Mouse (Mus musculus): ENCODE results near the gene Olfr1218. TPM values are rescaled to one million over a fixed set of nuclear protein-coding genes. Genes with fewer than 3 reads are reported as not detected.
"Not testable (repeated sequence)": the region's sequence is repeated elsewhere in the genome, so short reads cannot be mapped to it uniquely, and the experiment has no call there.

Olfr1218 gene
- not detected in 2 replicates for polyA plus RNA-seq (2015; fragmentation: Nextera tagmentation; extraction: Ambion mirVana)

DNA sequence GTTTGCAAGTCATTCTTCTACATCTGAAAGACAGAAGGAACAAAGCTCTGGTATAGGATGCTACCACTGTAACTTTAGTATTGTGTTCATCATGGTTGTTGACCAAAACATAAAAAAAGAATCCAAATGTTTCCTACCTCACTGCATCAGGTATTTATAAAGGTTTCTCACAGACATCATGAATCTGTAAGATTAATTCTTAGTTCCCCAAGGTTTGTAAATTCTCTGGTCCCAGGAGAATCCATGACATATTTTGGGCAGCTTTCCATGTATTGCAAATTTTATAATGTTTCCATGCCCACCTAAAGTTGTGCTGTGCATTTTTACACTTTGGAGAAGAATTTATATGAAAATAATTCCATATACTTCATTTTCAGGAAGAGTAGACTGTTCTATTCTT lies at the start of gene Olfr1218:
Olfr1218 (minus strand) TSS at position 101 of the 400 bp plus-strand sequence.
- DNase-seq (ENCODE audit: low spot score), result no peak

DNA sequence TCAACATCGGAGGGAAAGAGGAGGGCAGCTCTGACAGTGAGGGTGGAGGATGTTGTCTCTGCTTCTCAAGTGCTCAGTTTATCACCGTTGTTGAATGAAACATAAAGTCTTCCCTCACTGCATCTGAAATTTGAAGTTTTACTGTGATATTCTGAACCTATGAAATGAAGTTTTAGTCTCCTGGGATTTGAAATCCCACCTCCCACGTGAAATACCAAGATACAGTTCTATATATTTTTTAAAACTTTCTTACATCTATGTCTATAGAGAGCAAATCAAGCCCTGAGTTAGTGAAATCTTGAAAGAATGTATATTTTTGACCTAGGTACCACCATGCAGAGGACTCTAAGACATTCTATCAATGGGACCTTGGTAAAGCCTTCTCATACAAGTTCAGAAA lies 45.7 kb upstream of the Olfr1218 start, which contains the start of gene Olfr1220:
Olfr1220 (minus strand) TSS at position 101 of the 400 bp plus-strand sequence.
- no peak for DNase-seq (ENCODE audit: low spot score)

GRCm38 (mm10) chr2:89105651-89106050 lies 44.7 kb upstream of the Olfr1218 start:
- no peak for DNase-seq (ENCODE audit: low spot score)

DNA sequence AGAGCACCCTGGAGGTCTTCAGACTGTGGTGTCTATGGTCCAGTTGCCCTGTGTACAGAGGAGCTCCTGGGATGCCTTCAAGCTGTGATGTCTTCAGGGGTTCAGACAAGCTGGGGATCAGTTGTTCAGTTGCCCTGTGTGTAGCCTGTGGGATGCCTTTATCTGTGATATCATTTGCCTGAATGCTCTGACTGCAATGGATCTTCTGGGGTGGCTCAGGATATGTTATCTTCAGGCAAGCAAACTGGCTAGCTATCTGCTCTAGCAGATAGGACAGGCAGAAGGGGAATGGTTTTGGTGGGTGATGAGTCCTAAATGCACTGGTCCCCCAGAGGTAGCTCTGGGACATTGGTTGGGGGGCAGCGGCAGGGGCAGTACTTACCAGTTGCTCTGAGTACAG lies 32.9 kb upstream of the Olfr1218 start:
- DNase-seq (ENCODE audit: low spot score), result no peak

DNA sequence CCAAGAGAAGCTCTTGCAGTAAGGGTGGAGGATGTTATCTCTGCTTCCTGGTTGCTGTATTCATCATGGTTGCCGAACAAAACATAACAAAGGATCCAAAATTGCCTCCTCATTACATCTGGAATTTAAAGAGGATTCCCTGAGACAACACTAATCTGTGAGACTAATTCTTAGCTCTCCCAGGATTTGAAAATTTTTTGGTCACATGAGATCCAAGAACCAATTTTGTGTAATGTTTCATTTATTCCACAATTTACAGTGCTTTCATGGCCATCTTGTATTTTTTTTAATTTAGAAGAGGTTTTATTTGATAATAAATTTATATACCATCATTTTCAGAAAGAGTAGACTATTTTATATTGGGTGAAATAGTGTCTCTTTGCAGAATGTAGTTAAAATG lies 22.4 kb upstream of the Olfr1218 start, which contains the start of gene Olfr1219:
Olfr1219 (minus strand) TSS at position 101 of the 400 bp plus-strand sequence.
- no peak for DNase-seq (ENCODE audit: low spot score)

GRCm38 (mm10) chr2:89081487-89081886 lies 20.5 kb upstream of the Olfr1218 start:
- no peak for DNase-seq (ENCODE audit: low spot score)

- DNase-seq (ENCODE audit: low spot score), result no peak
These were observed 29.0 kb downstream of the Olfr1218 start, which contains the start of gene Olfr1217 for GRCm38 (mm10) chr2:89031965-89032364. TSS of gene Olfr1217 (minus strand) at chr2:89032065.

- not testable (repeated sequence) for DNase-seq (ENCODE audit: low spot score)
These were observed 39.6 kb downstream of the Olfr1218 start for GRCm38 (mm10) chr2:89021436-89021835.

- DNase-seq (ENCODE audit: low spot score), result no peak
These were observed 42.7 kb downstream of the Olfr1218 start, which contains the start of gene Olfr1216 for GRCm38 (mm10) chr2:89018240-89018639. TSS of gene Olfr1216 (minus strand) at chr2:89018340.

DNA sequence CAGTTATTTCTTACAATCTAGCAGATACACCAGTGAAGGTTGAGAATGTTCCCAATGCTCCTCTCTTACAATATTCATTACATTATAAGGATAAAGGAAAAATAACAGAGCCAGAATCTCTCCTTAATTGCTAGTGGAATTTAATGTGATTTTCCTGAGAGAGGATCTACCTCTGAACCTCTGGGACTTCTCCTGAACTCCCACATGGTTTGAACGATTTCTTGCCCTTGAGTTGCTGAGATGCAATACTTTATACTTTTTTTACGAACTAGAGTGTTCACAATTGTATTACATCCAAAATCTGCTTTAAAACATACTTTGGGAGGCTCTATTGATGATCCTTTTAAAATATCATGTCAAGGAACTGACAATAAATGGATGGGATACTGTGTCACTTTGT lies 54.1 kb downstream of the Olfr1218 start, which contains the start of gene Olfr1215:
Olfr1215 (minus strand) TSS at position 101 of the 400 bp plus-strand sequence.
- no peak for DNase-seq (ENCODE audit: low spot score)

Other genes with a start within 250 kb of the Olfr1218 start
- gene Olfr1202, start 246.7 kb downstream of the Olfr1218 start, polyA plus RNA-seq (2015; fragmentation: Nextera tagmentation; extraction: Ambion mirVana), result not detected in 2 replicates
- gene Olfr1205, start 231.4 kb downstream of the Olfr1218 start, polyA plus RNA-seq (2015; fragmentation: Nextera tagmentation; extraction: Ambion mirVana), result not detected in 2 replicates
- not detected in 2 replicates for gene Olfr1204, start 211.9 kb downstream of the Olfr1218 start, polyA plus RNA-seq (2015; fragmentation: Nextera tagmentation; extraction: Ambion mirVana)
- not detected in 2 replicates for gene Olfr1206, start 198.0 kb downstream of the Olfr1218 start, polyA plus RNA-seq (2015; fragmentation: Nextera tagmentation; extraction: Ambion mirVana)
- gene Olfr1208, start 158.9 kb downstream of the Olfr1218 start, polyA plus RNA-seq (2015; fragmentation: Nextera tagmentation; extraction: Ambion mirVana), result not detected in 2 replicates
- gene Olfr1209, start 146.0 kb downstream of the Olfr1218 start, polyA plus RNA-seq (2015; fragmentation: Nextera tagmentation; extraction: Ambion mirVana), result not detected in 2 replicates
- not detected in 2 replicates for gene Olfr1211, start 123.1 kb downstream of the Olfr1218 start, polyA plus RNA-seq (2015; fragmentation: Nextera tagmentation; extraction: Ambion mirVana)
- gene Olfr1212, start 107.2 kb downstream of the Olfr1218 start, polyA plus RNA-seq (2015; fragmentation: Nextera tagmentation; extraction: Ambion mirVana), result not detected in 2 replicates
- not detected in 2 replicates for gene Gm13762, start 80.9 kb downstream of the Olfr1218 start, polyA plus RNA-seq (2015; fragmentation: Nextera tagmentation; extraction: Ambion mirVana)
- gene Olfr1214, start 68.5 kb downstream of the Olfr1218 start, polyA plus RNA-seq (2015; fragmentation: Nextera tagmentation; extraction: Ambion mirVana), result not detected in 2 replicates
- not detected in 2 replicates for gene Olfr1215, start 54.2 kb downstream of the Olfr1218 start, polyA plus RNA-seq (2015; fragmentation: Nextera tagmentation; extraction: Ambion mirVana)
- not detected in 2 replicates for gene Olfr1216, start 42.8 kb downstream of the Olfr1218 start, polyA plus RNA-seq (2015; fragmentation: Nextera tagmentation; extraction: Ambion mirVana)
- not detected in 2 replicates for gene Olfr1217, start 29.1 kb downstream of the Olfr1218 start, polyA plus RNA-seq (2015; fragmentation: Nextera tagmentation; extraction: Ambion mirVana)
- gene Olfr1219, start 22.3 kb upstream of the Olfr1218 start, polyA plus RNA-seq (2015; fragmentation: Nextera tagmentation; extraction: Ambion mirVana), result not detected in 2 replicates
- not detected in 2 replicates for gene Olfr1220, start 45.6 kb upstream of the Olfr1218 start, polyA plus RNA-seq (2015; fragmentation: Nextera tagmentation; extraction: Ambion mirVana)
- gene Olfr1221, start 56.1 kb upstream of the Olfr1218 start, polyA plus RNA-seq (2015; fragmentation: Nextera tagmentation; extraction: Ambion mirVana), result not detected in 2 replicates
- not detected in 2 replicates for gene Olfr1222, start 71.9 kb upstream of the Olfr1218 start, polyA plus RNA-seq (2015; fragmentation: Nextera tagmentation; extraction: Ambion mirVana)
- gene Olfr1223, start 90.4 kb upstream of the Olfr1218 start, polyA plus RNA-seq (2015; fragmentation: Nextera tagmentation; extraction: Ambion mirVana), result not detected in 2 replicates
- not detected in 2 replicates for gene Olfr1224-ps1, start 102.9 kb upstream of the Olfr1218 start, polyA plus RNA-seq (2015; fragmentation: Nextera tagmentation; extraction: Ambion mirVana)
- gene Olfr1225, start 113.5 kb upstream of the Olfr1218 start, polyA plus RNA-seq (2015; fragmentation: Nextera tagmentation; extraction: Ambion mirVana), result not detected in 2 replicates
- not detected in 2 replicates for gene Olfr1226, start 138.9 kb upstream of the Olfr1218 start, polyA plus RNA-seq (2015; fragmentation: Nextera tagmentation; extraction: Ambion mirVana)
- gene Olfr1228, start 192.9 kb upstream of the Olfr1218 start, polyA plus RNA-seq (2015; fragmentation: Nextera tagmentation; extraction: Ambion mirVana), result not detected in 2 replicates
- not detected in 2 replicates for gene Olfr1229, start 226.8 kb upstream of the Olfr1218 start, polyA plus RNA-seq (2015; fragmentation: Nextera tagmentation; extraction: Ambion mirVana)
- gene Olfr1230, start 236.1 kb upstream of the Olfr1218 start, polyA plus RNA-seq (2015; fragmentation: Nextera tagmentation; extraction: Ambion mirVana), result not detected in 2 replicates
- gene Olfr1231, start 245.9 kb upstream of the Olfr1218 start, polyA plus RNA-seq (2015; fragmentation: Nextera tagmentation; extraction: Ambion mirVana), result not detected in 2 replicates